Mouse (Mus musculus) cortical plate, adult 2 months (tissue): ENCODE results near the gene Cdca3. TPM values are rescaled to one million over a fixed set of nuclear protein-coding genes. Genes with fewer than 3 reads are reported as not detected.
A peak's percentile ranks its signal among the peaks of the same experiment; 100 is the strongest.

Experiments used
- H3K27ac ChIP-seq: fragments of 200-500 bp; 2 replicates; pipeline ENCODE4 v1.5.1; 2012; ENCODE audit warnings: low read length, control low read depth, inconsistent platforms; ENCODE audit not compliant: insufficient read depth
- H3K4me1 ChIP-seq: fragments of 200-500 bp; 2 replicates; pipeline ENCODE4 v1.6.1; 2011; ENCODE audit warnings: low read length; ENCODE audit not compliant: control insufficient read depth, insufficient read depth
- H3K4me3 ChIP-seq: fragments of 200-500 bp; 2 replicates; pipeline ENCODE4 v1.5.1; 2011; ENCODE audit warnings: mild to moderate bottlenecking, low read length, control low read depth; ENCODE audit not compliant: insufficient read depth
- CTCF ChIP-seq: fragments of 200-500 bp; IDR thresholded peaks from 2 replicates; pipeline ENCODE4 v1.5.1; 2011; ENCODE audit warnings: mild to moderate bottlenecking, control low read depth, low read length; ENCODE audit not compliant: insufficient read depth; ENCODE audit errors: extremely low read depth
- POLR2A ChIP-seq: fragments of 200-500 bp; IDR thresholded peaks from 2 replicates; pipeline ENCODE4 v1.6.1; 2011; ENCODE audit warnings: mild to moderate bottlenecking, low read length, control low read depth; ENCODE audit not compliant: insufficient read depth; ENCODE audit errors: extremely low read depth
- polyA plus RNA-seq: library from polyadenylated mRNA; depleted of rRNA; stranded (reverse); fragments of >200 nt; gene quantifications from 2 replicates; pipeline ENCODE4 v1.2.3, GENCODE M21; 2012; rRNA removed

Cdca3 gene
- polyA plus RNA-seq, 1 experiment: 2.3 TPM

DNA sequence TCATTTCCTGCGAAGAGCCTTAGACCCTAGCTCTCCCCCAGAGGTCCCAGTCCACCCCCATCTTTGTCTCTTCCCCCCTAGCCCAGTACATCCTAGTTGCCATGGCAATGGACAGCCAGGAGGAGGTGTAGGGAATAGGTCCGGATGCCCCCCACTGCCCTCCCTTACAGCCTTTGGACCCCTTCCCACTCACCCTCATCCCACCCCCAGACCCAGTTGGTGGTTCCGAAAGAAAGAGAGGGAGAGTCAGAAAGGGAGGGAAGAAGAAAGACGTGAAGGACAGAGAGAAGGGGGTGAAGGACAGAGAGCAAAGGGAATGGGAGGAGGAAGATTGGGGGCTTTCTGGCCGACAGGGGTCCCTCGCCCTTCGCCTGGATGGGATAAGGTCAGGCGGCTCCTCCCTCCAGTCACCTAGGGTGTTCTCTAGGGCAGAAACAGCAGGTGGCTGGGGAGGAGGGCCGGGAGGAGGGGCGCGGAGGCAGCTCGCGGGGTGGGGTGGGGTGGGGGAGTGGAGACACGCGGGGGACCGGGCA is 33.8 kb downstream of the Cdca3 start:
- Histone ChIP-seq H3K4me3 (peak overlapping the region; percentile 92), H3K27ac (peak overlapping the region; percentile 95), H3K4me1 (peaks cover 4% of the 10 kb centered on the region)
- no peak for TF ChIP-seq POLR2A

GRCm38 (mm10) chr6:124863658-124864298 is 34.4 kb downstream of the Cdca3 start, which contains the start of gene Gpr162:
Gene Gpr162 (minus strand): TSS chr6:124863983.
- Histone ChIP-seq H3K4me1 (peaks cover 4% of the 10 kb centered on the region), H3K4me3 (peak within 1 kb of the TSS; percentile 92), H3K27ac (peak within 1 kb of the TSS; percentile 95)
- TF ChIP-seq CTCF (no peak), POLR2A (peak; percentile 87)

DNA sequence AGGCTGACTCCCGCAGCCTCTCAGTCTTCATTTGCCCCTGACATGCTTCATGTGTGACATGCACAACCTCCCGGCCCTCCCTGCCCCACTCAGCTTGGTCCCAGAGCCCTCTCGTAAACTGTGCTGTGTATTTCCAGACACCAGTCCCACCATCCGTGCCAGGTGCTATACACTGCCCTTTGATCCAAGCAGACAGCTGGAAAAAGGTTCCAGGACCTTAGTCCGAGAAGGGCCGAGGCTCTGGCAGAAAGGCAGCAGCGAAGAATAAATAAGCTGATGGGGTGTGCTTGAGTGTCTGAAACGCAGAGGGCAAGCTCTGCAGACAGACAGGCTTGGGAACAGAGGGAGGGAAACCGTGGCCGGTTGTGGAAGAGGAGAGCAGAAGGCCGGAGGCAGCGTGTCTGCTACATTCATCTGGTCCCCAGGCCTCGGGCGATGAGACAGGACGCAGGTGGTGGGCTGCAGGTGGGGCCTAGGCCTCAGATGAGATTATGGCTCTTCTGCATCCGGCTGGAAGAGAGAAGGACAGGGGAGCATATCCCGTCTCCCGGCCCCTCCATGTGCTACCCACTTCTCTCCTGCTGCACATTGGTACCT is 36.5 kb downstream of the Cdca3 start:
- Histone ChIP-seq H3K4me1 (0 out of 2 replicates have a peak, but pooled peaks cover 3% of the 10 kb centered on the region), H3K4me3 (no peak overlapping the region), H3K27ac (no peak overlapping the region)
- TF ChIP-seq CTCF (no peak), POLR2A (no peak)

GRCm38 (mm10) chr6:124866560-124866959 is 37.2 kb downstream of the Cdca3 start:
- TF ChIP-seq CTCF (no peak), POLR2A (no peak)
- no peak overlapping the region for H3K27ac ChIP-seq
- H3K4me3 ChIP-seq: no peak overlapping the region
- 0 out of 2 replicates have a peak, but pooled peaks cover 3% of the 10 kb centered on the region for H3K4me1 ChIP-seq

GRCm38 (mm10) chr6:124874348-124874747 is 45.0 kb downstream of the Cdca3 start:
- H3K4me1 ChIP-seq: 0 out of 2 replicates have a peak, but pooled peaks cover 2% of the 10 kb centered on the region
- TF ChIP-seq CTCF: no peak
- TF ChIP-seq POLR2A: no peak

GRCm38 (mm10) chr6:124879390-124879789 is 50.0 kb downstream of the Cdca3 start:
- Histone ChIP-seq H3K4me3 (no peak overlapping the region), H3K27ac (no peak overlapping the region), H3K4me1 (no peaks in the 10 kb centered on the region)
- TF ChIP-seq POLR2A (no peak), CTCF (no peak)

More at GRCm38 (mm10) chr6:124874348-124874747, 45.0 kb downstream of the Cdca3 start:
- H3K4me3 ChIP-seq: no peak overlapping the region
- no peak overlapping the region for H3K27ac ChIP-seq

DNA sequence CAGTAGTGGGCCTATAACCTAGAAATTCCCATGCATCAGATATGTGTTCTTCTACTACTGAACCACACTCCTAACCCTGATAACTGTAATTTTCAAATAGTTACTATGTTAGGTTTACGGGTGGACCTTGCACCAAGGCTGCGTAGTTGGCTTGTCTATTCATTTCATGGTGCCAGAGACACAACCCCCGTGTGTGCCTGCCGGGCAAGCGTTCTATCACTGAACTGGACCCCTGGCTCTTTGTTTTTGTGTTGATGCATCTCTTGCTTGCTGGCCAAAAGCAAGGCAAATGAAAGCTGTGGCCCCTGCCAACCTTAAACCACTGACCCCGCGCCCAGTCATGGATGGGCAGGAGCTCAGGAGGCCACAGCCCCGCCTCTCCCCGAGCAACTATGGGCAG is 52.5 kb downstream of the Cdca3 start:
- Histone ChIP-seq H3K27ac (no peak overlapping the region), H3K4me1 (no peaks in the 10 kb centered on the region), H3K4me3 (no peak overlapping the region)
- TF ChIP-seq POLR2A: no peak
- TF ChIP-seq CTCF: no peak

Other genes starting within 250 kb of the Cdca3 start
- gene C1s2, start 193.5 kb upstream of the Cdca3 start, polyA plus RNA-seq: 0.29 and 0.34 TPM in 2 replicates
- 45.3 and 47.6 TPM in 2 replicates for gene Lpcat3, start 166.5 kb upstream of the Cdca3 start, polyA plus RNA-seq
- gene Emg1, start 117.4 kb upstream of the Cdca3 start, polyA plus RNA-seq: 57.3 and 58.3 TPM in 2 replicates
- 104 and 105 TPM in 2 replicates for gene Phb2, start 117.2 kb upstream of the Cdca3 start, polyA plus RNA-seq
- 6.3 and 6.5 TPM in 2 replicates for gene Ptpn6, start 90.8 kb upstream of the Cdca3 start, polyA plus RNA-seq
- 340 and 352 TPM in 2 replicates for gene Grcc10, start 88.2 kb upstream of the Cdca3 start, polyA plus RNA-seq
- not detected in 2 replicates for gene Gm45234, start 73.5 kb upstream of the Cdca3 start, polyA plus RNA-seq
- gene Atn1, start 73.0 kb upstream of the Cdca3 start, polyA plus RNA-seq: 60.7 and 63.3 TPM in 2 replicates
- gene Eno2, start 59.9 kb upstream of the Cdca3 start, polyA plus RNA-seq: 741 and 755 TPM in 2 replicates
- 2.4 and 5.0 TPM in 2 replicates for gene Lrrc23, start 49.8 kb upstream of the Cdca3 start, polyA plus RNA-seq
- gene Spsb2, start 20.9 kb upstream of the Cdca3 start, polyA plus RNA-seq: 4.4 and 4.8 TPM in 2 replicates
- gene Tpi1, start 15.3 kb upstream of the Cdca3 start, polyA plus RNA-seq: 1,059 and 1,064 TPM in 2 replicates
- 151 and 152 TPM in 2 replicates for gene Usp5, start 63 bp upstream of the Cdca3 start, polyA plus RNA-seq
- gene Gnb3, start 10.7 kb downstream of the Cdca3 start, polyA plus RNA-seq: 0.17 and 0.25 TPM in 2 replicates
- 59.6 and 66.5 TPM in 2 replicates for gene P3h3, start 28.2 kb downstream of the Cdca3 start, polyA plus RNA-seq
- gene Gpr162, start 34.4 kb downstream of the Cdca3 start, polyA plus RNA-seq: 163 and 187 TPM in 2 replicates
- 1.1 and 4.7 TPM in 2 replicates for gene Cd4, start 58.7 kb downstream of the Cdca3 start, polyA plus RNA-seq
- gene Lag3, start 82.2 kb downstream of the Cdca3 start, polyA plus RNA-seq: 5.1 and 6.5 TPM in 2 replicates
- gene Ptms, start 90.6 kb downstream of the Cdca3 start, polyA plus RNA-seq: 1,375 and 1,380 TPM in 2 replicates
- gene Mlf2, start 101.8 kb downstream of the Cdca3 start, polyA plus RNA-seq: 732 and 737 TPM in 2 replicates
- gene Cops7a, start 136.0 kb downstream of the Cdca3 start, polyA plus RNA-seq: 279 and 280 TPM in 2 replicates
- gene Pianp, start 167.1 kb downstream of the Cdca3 start, polyA plus RNA-seq: 157 and 164 TPM in 2 replicates
- gene Zfp384, start 179.6 kb downstream of the Cdca3 start, polyA plus RNA-seq: 46.9 and 51.6 TPM in 2 replicates
- gene Ing4, start 210.2 kb downstream of the Cdca3 start, polyA plus RNA-seq: 69.7 and 78.6 TPM in 2 replicates
- 17.3 and 19.4 TPM in 2 replicates for gene Acrbp, start 220.1 kb downstream of the Cdca3 start, polyA plus RNA-seq
- 1.0 and 1.3 TPM in 2 replicates for gene Lpar5, start 238.4 kb downstream of the Cdca3 start, polyA plus RNA-seq